Mouse (Mus musculus) embryo, embryonic 10.5 days (tissue): ENCODE data around the gene Garnl3.

Experiments used
- DNase-seq: peaks from one replicate; pipeline ENCODE4 v3.0.0-alpha.2; 2015; ENCODE audit warnings: low spot score

The Garnl3 gene

DNA sequence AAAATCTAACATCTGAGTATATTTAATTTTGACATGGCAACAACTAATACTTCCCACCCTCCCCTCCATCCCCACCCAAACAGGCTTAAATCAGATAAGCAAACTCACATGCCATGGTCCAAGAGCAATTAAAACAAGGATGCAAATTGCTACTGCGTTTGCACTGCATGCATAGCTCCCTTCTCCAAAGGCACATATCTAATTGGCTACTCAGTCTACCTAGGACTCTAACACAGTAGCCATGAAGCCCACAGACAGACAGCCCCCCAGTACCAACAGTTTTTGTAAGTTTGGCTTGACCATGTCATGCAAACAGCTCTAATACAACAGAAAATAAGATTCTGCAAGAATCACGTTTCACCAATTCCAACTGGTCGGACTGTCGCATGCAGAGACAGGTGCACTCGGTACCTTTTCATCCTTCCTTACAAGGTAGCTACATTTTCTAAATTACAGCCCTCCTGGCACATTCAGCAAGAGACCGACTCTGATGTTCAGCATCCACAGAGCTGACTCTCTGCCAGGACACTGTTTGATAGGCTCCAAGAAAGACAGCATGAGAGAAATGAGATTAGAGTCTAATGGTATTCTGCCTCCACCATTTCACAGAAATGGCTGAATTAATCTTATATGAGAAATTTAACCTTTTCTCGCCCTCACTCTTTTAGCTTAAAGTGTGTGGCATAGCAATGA is 44.6 kb downstream of the Garnl3 start:
- DNase-seq, result no peak

DNA sequence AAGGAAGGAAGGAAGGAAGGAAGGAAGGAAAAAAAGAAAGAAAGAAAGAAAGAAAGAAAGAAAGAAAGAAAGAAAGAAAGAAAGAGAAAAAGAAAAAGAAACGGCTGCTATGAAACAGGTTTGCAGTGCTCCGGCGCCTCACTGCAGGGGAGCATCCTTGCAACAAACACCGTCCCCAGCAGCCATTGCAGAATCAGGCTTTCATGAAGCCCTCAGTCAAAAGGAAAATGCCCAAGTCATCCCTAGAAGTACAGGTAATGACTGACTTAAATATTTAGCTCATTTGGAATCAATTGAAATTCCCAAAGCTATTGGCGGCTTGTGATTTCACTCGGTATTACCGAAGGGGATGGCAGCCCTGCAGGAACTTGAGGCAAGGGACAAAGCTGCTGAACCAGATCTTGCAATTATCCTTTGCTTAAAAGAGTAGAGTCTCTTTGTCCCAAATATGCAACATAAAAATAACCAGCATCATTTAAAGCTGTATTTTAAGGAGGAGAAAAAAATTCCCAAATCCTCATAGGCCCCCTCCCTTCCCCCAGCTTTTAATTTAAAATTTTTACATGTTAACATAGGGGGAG is 45.3 kb downstream of the Garnl3 start:
- no peak for DNase-seq

DNA sequence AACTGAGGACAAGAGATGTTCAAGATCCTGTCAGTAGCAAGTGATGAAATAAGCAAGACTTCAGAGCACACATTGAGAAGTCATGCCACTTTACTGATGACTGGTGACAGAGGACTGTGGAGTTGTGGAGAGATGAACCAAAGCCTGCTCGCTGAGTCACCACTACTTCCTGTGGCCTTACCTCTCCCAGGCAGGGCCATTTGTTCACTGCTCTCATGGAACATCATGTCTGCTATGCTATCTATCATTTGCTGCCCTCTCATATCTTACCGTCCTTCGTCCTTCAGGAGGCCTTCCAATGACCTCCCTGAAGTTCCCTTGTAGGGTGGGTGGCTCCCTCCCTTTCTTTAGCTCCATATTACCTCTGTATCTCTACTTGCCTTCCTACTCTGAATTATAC is 47.2 kb downstream of the Garnl3 start:
- no peak for DNase-seq

DNA sequence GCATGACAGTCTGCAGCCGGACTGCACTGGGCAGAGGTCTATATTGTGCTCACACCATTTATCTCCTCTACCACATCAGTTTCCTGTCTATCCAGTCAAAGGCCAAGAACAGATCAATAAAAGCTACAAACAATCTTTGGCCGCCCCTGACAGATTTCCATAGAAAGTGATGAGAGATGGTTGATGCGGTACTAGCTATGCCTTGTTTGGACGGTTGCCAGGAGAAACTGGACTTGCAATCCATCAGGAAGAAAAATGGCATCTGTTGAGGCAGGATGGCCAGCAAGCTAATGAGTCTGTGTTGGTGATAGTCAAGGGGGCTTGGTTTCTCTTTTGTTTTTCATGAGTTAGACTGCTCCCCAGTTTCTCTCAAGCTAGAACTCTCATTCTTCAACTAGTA is 51.3 kb downstream of the Garnl3 start:
- DNase-seq, result peak; percentile 24

DNA sequence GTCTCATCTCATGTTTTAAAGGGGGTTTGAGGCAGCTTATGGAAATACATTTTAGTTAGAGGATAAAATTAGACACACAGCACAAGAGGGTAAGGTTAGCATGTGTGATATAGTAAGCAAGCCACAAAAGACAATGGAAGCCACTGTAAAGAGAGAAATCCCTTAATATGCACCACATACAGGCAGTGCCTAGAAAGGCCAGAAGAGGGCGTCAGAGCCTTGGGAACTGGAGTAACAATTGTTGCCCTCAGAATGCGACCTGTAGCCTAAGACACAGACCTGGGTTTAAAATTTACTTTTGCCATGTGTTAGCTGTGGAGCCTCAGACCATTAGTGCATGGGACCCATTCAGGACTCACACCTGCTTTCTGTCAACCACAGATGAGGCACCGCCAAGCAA is 54.2 kb downstream of the Garnl3 start:
- DNase-seq, result peak; percentile 59

DNA sequence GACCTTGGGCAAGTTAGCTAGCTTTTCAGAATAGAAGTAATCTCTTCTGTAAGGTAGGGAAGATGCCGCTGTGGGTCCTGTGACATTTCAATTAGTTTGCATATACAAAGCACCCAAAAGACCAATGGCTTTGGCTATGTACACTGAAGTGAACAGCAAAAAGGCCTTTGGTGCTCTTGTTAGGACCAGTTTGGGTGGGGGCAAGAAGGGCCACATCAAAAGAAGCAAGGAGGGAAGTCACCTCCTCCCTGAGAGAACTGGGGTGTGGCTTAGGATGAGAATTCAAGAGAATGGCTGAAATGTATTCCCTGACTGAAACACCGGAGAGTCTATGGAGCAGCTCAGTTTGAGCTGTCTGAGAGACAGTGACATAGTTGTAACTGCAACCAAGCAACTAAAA is 56.5 kb downstream of the Garnl3 start:
- no peak for DNase-seq

DNA sequence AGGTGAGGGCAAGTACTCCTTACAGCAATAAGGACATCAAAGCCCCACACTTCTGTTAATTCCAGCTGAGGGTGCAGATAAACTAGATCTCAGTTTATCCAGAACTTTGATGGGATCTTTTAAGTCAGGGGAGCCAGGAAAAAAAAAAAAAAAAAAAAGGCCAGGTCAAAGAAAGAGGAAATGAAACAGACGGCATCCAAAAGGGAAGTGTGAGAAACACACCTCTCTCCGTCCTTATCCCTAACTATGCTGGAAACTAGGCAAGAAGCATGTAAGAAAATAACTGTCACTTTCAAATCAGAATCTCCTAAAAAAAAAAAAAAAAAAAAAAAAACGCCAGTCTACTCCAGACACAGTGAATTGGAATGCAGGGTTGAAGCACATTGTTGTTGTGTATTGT is 57.3 kb downstream of the Garnl3 start:
- no peak for DNase-seq

DNA sequence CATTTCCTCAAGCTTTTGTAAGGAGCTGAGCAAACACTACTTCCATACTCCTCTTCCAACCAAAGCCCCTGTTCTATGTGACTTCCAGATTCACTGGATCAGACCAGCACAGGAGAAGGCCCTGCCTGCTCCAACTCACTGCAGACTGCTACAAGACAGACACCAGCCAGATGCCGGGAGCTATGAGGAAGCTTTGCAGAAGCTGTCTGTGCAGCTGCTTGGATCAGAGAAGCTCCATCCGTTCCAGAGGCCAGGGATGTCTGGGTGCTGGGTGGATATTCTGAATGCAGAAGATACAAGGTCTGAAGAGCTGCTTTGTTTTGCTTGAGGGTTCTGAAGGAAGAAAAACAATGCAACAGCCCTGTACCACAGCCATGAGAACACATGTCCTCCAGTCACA is 59.1 kb downstream of the Garnl3 start:
- DNase-seq, result no peak

DNA sequence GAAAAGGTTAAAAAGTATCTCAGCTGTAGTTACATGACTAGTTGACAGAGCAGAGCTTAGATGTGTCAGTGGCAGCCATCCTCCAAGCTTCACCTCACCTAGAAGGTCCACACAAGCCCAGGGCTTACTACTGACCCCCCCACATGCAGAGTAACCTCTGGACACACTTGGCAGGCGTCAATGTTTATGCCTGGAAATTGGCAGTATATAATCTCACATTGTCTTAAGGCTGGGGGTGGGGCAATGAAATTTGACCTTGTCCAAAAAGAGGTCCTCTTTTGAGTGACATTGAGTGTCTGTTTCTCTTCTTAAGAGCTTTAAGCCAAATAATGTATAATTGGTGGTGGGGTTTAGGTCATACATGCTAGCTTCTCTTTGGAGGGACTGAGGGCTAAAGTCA is 65.8 kb downstream of the Garnl3 start:
- no peak for DNase-seq

DNA sequence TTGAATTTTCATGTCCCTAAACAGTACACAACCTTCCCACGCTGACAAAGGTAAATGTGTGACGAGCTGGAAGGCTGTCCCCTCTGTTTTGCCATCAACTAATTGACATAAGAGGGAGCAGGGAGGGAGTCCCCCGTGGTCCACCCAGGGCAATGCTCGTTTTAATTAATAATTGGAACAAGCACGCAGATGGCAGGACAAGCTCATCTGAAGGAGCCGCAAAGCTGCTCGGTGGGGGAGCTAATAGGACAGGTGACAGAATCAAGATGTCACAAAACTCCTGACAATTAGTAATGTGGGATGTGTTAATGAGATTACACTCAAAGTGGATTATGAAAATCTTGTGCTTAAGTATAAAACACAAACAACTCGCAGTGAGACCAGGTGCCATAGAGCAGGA is 68.7 kb downstream of the Garnl3 start:
- DNase-seq, result no peak

DNA sequence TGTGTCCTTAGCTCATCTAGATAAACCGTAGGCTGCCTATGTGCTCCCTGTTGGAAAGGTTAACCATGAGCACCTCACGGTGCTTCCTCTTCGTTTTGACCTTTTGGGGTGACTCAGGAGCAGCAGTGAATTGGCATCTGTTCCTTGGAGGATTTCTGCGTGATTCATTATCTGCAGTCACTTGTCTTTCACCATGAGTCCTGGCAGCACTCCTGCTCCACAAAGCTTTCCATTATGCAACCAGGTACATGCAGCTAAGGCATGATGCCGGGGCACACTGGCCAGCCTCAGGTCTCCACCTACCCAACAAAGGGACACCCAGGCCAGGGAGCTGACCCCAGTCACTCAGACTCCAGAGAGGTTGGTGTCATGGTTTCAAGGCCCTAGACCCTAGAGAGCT is 72.5 kb downstream of the Garnl3 start:
- DNase-seq, result no peak

DNA sequence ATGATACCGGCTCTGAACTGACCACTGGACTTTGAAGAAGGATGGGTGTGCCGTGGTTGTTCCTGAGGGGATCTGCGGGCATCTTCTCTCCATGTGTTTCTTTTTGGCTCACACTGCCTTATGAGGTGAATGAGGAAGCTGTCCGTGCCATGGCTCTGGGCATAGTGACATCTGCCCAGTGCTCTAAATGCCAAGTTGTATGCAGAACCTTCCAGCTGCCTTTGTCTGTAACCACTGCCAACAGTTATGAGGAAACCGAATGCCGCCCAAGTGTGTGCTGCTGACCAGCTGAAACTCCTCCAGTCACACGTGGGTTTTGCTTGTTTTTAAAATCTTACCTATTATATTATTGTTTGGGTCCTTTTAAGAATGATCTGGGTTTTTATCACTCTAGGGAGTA is 73.9 kb downstream of the Garnl3 start:
- DNase-seq, result no peak

DNA sequence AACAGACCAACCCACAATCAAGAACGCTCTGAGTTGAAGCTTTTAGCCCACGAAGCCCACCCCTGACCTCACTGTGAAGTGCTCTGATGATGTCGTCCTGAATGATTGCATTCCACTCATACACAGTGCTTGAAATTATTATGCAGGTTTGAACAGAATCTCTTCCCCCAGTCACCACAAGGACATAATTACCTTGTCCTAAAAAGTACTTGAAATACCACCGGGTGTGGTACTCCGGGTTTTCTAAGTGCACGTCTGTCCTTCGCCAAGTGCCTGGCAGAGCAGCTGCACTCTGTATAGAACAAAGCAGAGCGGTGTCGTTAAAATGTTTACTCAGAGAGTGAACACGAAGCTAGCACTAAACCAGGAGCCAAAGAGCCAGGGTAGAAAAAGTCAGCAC is 77.5 kb downstream of the Garnl3 start:
- peak; percentile 4 for DNase-seq

DNA sequence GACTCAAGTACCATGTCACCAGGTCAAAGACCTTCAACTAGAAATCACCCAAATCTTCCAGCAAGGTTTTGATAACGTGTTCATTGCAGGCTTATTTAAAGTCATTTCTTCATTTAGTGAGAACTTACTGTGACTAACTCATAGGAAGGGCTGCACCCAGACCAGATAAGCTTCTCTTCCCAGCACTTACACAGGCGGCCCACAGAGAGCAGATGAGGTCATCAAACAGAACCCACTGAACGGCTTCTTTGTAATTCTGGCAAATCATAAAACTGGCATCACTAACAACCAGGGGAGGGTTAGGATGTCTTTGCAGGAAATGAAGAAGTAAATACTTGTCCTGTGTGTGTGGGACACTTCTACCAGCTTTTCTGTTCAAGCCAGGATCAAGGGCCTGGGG is 84.1 kb downstream of the Garnl3 start:
- no peak for DNase-seq

DNA sequence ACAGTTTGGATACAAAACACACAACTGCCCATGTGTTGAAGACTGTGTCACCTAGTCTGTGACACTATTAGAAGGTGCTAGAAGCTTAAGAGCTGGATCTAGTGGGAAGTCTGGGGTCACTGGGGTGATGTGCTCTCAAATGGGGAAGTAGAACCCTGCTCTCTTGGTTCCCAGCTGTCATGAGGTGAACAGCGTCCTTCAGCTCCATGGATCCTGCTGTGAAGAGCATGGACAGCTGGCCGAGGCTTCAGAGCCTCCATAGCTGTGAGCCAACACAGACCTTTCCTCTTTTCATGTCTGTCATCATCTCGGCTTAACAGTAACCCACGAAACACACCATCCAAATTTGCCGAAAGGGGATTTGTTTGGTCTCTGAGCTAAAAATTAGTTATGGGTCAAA is 84.5 kb downstream of the Garnl3 start:
- DNase-seq, result no peak

DNA sequence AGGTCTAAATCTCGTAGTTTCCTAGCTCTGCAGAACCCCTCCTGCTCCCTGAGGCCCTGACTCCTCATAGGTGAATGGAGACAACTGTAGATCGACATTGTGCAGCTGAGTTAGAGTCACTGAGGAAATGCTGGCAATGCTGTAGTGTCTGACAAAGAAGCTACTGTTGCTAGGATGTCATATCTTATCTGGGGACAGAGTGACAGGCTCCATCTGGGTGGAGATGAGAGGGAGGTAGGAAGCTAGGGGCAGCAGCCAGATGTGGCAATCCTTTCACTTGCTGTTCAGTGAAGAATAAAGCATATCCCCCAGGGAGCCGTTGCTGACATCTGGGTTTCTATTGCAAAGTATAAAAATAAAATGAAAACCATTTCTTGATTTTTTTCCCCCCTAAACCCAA is 85.6 kb downstream of the Garnl3 start:
- DNase-seq, result no peak

DNA sequence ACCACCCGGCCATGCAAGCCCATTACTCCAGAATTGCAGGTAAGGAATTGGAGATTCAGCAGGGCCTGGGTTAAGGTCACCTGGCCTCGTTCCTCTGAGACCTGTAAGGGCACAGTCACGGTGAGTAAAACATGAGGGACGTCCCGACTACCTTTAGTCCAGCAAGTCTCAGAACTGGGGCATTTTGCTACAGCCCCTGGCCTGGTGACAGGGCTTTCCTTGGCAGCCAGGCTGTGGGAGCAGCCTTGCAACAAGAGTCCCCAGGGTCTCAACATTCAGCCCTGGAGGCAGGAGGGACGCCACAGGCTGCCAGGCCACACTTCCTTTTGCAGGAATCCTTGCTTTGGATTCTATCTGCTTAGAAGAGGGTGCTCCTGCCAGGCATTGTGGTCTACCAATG is 88.7 kb downstream of the Garnl3 start:
- no peak for DNase-seq

DNA sequence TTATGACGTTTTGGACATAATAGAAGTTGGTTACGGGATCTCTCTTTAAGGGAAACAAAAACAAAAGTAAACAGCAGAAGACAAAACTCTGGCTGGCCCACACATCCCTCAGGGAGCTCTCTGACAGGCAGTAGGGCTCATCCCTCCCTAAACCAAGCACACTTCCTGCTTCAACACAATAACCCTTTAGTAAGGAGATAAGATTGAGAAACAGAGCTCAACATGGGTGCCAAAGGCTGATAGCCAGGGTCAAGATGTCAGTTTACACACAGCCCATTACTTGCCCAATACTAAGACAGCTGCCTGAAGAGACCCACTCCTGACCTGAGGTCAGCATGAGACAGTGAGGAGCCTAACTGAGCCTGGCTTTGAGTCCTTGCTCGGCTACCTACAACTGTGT is 89.9 kb downstream of the Garnl3 start:
- no peak for DNase-seq

DNA sequence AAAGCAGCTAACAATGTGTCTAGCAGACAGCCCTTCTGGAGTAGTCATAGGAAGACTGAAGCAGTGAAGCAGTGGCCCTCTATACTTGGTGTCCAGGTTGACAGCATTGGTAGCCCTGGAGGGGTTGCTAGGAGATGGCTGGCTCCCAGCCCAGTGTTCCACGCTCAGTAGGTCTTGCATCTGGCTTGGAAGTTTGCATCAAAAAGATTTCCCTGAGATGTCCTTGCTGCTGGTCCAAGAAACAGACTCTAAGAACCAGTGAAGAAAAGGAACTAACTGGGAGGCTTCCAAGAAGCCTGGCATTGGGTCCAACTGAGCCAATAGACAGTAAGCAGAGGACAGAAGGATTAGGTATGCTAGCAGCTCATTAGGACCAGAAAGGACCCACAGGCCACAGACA is 94.0 kb downstream of the Garnl3 start:
- DNase-seq, result no peak

DNA sequence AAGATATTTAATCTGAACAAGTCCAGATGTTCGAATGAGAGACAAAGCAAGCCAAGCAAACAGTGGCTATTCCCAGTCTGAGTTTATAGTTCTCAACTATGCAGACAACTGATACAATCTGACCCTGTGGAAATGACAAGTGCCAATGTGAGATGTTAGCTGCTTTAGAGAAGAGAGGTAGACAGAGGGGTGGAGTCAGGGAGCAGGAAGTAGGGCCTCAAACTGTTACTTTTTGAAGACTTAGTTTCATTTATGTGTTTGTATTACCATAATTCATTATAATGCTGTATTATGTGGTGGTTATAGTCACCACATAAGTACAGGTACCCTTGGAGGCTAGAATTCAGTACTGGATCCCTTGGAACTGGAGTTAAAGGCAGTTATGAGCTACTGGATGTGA is 96.2 kb downstream of the Garnl3 start:
- DNase-seq, result no peak

DNA sequence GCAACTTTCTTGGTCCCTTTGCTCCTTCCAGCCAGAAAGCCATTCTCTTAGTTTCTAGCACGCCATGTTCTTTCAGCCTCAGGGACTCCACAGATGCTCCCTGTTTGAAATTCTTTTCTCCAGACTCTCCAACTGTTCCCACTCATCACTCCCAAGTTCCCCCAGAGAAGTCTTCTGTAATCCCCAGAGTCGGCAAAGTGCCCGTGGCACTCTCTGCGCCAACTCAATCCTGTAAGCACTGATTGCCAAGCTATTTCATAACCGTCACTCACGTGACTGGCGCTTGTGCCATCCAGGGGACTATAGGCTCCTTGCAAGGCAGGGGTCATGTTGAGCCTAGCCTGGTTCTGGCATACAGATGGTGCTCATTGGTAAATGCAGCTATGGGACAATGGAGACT is 98.2 kb downstream of the Garnl3 start:
- no peak for DNase-seq

DNA sequence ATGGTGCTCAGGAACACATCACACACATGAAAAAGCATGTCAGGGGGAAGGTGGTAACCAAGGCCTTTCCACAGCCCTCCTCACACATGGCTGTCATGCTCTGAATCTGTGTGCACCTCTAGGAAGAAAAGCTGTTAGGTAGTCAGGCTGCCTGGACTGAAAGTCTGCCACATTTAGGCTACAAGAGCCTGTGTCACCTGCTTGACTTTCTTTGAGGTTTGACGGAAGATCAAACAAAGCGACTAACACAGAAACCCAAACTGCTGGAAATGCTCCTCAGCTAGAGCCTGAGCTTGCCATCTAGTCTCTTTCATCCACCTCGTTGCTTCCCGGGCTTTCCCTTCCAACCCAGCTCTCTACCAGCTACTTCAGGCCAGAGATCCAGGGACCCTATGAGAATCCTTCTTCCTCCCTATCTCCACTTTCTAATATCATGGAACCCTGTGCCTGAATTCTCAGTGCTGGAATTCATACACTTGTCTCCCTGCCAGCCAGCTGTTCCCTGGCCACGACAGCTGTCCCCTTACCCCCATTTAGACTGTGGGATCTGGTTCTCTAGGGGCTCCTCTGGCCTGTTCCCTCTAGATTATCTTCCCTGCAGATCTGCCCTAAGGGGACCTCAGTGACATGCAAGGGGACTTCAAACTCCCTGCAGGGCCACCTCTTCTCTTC is 98.9 kb downstream of the Garnl3 start:
- no peak for DNase-seq

DNA sequence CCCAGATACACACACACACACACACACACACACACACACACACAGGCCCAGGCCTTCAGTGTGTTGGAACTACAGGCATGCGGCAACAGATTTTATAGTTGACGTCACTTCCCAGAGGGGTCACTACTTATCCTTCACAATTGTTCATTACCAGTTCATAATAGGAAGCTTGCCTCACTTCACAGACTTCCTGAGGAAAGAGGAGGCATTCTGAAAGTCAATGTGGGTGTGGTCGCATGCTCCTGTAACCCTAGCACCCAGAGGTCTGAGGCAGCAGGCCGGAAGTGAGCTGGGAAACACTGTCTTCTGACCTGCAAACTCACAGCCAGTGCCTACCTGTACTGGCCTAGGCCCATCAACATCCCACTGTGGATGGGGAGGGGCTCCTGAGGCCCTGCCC is 106.4 kb downstream of the Garnl3 start:
- no peak for DNase-seq

DNA sequence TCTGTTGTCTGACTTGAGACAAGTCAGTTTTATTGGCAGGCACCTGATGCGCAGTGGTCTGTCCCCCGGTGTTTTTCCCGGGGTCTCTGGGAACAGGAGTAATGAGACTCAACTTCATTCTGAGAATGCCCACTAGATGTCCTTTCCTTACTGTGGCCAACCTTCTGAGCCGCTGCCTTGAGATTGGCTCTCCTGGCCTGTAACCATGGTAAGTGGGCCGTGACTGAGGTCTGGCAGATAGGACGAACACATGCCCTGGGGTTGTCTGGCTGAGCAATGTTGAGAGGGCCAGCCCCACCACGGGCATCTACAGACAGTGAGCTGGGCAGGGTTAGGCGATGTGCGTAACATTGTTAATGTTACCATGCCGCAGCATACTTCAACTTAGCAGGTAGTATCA is 106.9 kb downstream of the Garnl3 start:
- peak; percentile 14 for DNase-seq
